Comparison of ENCODE assay signal across 7 mouse cellular contexts in genomic region chr6:91281206-91281605, GRCm38 (mm10).
DNase-seq lines count a peak whose midpoint lies in the region; ATAC-seq lines count a peak whose summit lies in the region.

No protein-coding gene starts in this region.

- peak; percentile 98 for DNase-seq in cerebellum, postnatal 25 days
- peak; percentile 97 for DNase-seq in gastrocnemius, postnatal 10 days
- DNase-seq in left cerebral cortex, postnatal 36 days (ENCODE audit: low spot score in 2 of 2), result peak; percentile 86 to 90
- peak; percentile 95 for DNase-seq in midbrain, embryonic 14.5 days
- DNase-seq in skeletal muscle tissue, adult 2 months (ENCODE audit: low read depth, low spot score), result peak; percentile 60

- no peak overlapping the region for H3K27ac ChIP-seq in intestine, embryonic 16.5 days (ENCODE audit: low read length)
- H3K27ac ChIP-seq in midbrain, embryonic 14.5 days (replicated peaks; ENCODE audit: low read depth, low read length), result no peak overlapping the region

- intact Hi-C loops in left cerebral cortex, postnatal 36 days (cut with DNase I), result loop anchor here (10.0 kb wide), 1 partner anchor 466 kb away; no protein-coding TSS in a partner anchor

- H3K4me3 ChIP-seq in intestine, embryonic 16.5 days (ENCODE audit: low read length), result no peak overlapping the region
- H3K4me3 ChIP-seq in midbrain, embryonic 14.5 days (replicated peaks; ENCODE audit: low read depth, low read length), result no peak overlapping the region

- no peaks in the 10 kb centered on the region for H3K9me3 ChIP-seq in intestine, embryonic 16.5 days (ENCODE audit: control insufficient read depth, low read length)
- H3K9me3 ChIP-seq in midbrain, embryonic 14.5 days (ENCODE audit: control insufficient read depth, low read length), result no peaks in the 10 kb centered on the region

- peaks cover 46% of the 10 kb centered on the region for H3K27me3 ChIP-seq in intestine, embryonic 16.5 days (replicated peaks; ENCODE audit: control insufficient read depth, insufficient read depth, low read length)
- H3K27me3 ChIP-seq in midbrain, embryonic 14.5 days (ENCODE audit: control insufficient read depth, insufficient read depth, low read length), result peaks cover 2% of the 10 kb centered on the region; the same call in 1 of the 2 replicates

- no peak overlapping the region for H3K9ac ChIP-seq in intestine, embryonic 16.5 days (ENCODE audit: low read depth, low read length)
- H3K9ac ChIP-seq in midbrain, embryonic 14.5 days (replicated peaks; ENCODE audit: low read length), result no peak overlapping the region

- ATAC-seq in activated CD4-positive, CD25-positive, alpha-beta regulatory T cell, adult 4 months, result peak; percentile 40
- ATAC-seq in intestine, embryonic 16.5 days, result peak; percentile 44
- 0 out of 2 replicates have a peak, but pooled peaks have one; percentile 26 for ATAC-seq in midbrain, embryonic 14.5 days (ENCODE audit: low FRiP score, low TSS enrichment)

- H3K36me3 ChIP-seq in intestine, embryonic 16.5 days (ENCODE audit: control insufficient read depth, insufficient read depth, low read length), result no peaks in the 10 kb centered on the region
- no peaks in the 10 kb centered on the region for H3K36me3 ChIP-seq in midbrain, embryonic 14.5 days (ENCODE audit: control insufficient read depth, insufficient read depth, low read length)

- peaks cover 7% of the 10 kb centered on the region for H3K4me1 ChIP-seq in intestine, embryonic 16.5 days (ENCODE audit: control insufficient read depth, insufficient read depth, low read length)
- peaks cover 23% of the 10 kb centered on the region for H3K4me1 ChIP-seq in midbrain, embryonic 14.5 days (ENCODE audit: control insufficient read depth, insufficient read depth, low read length)

- no peak overlapping the region for H3K4me2 ChIP-seq in intestine, embryonic 16.5 days (ENCODE audit: low read depth, low read length)
- no peak overlapping the region for H3K4me2 ChIP-seq in midbrain, embryonic 14.5 days (ENCODE audit: low read length)

- 4% methylated on average over 6 of the region's 6 CpGs for WGBS in intestine, embryonic 16.5 days
- 2% methylated on average over 6 of the region's 6 CpGs for WGBS in midbrain, embryonic 14.5 days
